Mouse (Mus musculus) G1E (cell line): ENCODE results near the gene Fndc3a.

ENCODE experiments used
- CTCF ChIP-seq: IDR thresholded peaks from 2 replicates; pipeline ENCODE4 v1.5.1; 2012; ENCODE audit warnings: low read depth, low read length, inconsistent platforms, mixed read lengths
- GATA1 ChIP-seq: IDR thresholded peaks from 2 replicates; pipeline ENCODE4 v1.6.1; 2012; ENCODE audit warnings: borderline replicate concordance, low read length, inconsistent platforms, mixed read lengths
- POLR2AphosphoS5 ChIP-seq: IDR thresholded peaks from 2 replicates; pipeline ENCODE4 v1.6.1; 2012; ENCODE audit warnings: low read depth, low read length, inconsistent platforms; ENCODE audit not compliant: insufficient replicate concordance
- TAL1 ChIP-seq: conservative IDR thresholded peaks from 2 replicates; pipeline ENCODE4 v1.6.1; 2012; ENCODE audit warnings: low read depth, low read length, inconsistent platforms, mixed read lengths

DNA sequence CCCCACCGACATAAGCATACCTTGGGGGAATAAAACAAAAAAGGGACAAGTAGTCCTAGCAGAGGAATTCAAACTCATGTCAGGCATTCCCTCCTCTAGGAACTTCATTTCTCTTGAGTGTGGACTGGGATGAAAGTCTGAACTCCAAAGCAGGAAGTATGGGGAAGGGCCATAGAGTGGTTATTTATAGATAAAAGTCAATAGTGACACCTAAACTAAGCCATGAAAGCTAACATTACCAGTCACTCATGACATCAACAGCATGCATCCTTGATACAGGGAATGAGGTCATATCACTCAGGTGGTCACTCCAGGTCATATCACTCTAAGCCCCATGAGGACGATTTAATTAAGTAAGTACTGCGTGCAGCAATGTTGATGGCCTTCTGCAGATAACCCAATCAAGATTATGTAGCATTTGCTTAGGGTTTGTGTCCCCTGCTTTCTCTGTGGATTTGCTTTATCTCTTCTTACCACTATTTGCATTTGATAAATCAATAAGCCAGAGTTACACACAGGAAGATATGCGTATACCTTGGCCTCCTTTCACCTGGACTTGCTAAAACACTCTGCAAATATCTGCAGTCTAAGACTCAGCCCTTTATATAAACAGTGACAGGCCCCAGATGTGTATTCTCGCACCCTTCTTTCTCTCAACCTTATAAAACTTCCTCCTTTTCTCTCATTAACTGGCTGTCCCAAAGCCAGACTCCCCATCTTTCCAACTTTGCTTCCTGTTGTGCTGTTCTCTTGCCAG is 40.8 kb upstream of the Fndc3a start:
- TF ChIP-seq CTCF (no peak), TAL1 (no peak), POLR2AphosphoS5 (no peak), GATA1 (no peak)
